Mouse (Mus musculus): Measurements from ENCODE around the gene Hoxa5.

DNA sequence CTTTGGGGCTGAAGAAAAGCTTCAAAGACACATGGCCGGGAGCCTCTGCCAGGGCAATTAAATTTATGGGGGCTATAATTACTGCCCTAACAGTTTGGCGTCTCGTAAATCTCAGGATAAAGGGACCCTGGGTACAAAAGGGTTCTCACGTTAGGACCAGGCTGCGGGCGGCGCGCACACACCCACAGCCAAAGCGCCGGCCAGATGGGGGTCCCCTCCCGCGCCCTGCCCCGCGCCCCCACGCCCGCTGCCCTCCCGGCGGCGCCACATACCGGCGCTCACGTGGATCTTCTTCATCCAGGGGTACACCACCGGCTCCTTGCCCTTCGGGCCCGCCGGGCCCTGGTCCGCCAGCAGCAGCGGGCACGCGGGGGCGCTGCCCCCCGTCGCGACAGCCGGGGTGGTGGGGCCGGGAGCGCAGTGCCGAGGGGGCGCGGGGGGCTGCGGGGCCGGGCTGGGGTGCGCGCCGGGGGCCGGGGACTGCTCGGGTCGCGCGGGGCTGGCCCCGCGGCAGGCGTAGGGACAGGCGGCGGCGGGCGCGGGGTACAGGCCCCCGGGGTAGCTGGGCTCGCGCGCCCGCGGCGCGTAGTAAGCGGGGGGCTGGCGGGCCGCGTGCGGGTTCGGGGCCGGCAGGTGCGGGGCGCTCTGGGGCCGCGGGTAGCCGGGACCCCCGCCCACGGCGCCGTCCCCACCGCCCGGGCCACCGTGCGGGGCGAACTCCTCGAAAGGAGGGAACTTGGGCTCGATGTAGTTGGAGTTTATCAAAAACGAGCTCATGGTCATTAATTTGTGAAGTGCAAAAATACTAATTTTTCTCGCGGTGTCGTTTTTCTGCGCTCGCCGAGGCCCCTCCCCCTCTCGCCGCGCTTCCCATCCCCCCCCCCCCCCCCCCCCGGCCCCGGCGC, 13.2 kb downstream of the Hoxa5 start, which contains the start of gene Hoxa4:
- no peak for TF ChIP-seq CTCF (IDR thresholded peaks at IDR 0.05)
- no peak for TF ChIP-seq EP300 (IDR thresholded peaks at IDR 0.05; ENCODE audit: insufficient read depth, low read depth, low read length)
- TF ChIP-seq POLR2A (IDR thresholded peaks at IDR 0.05; ENCODE audit: insufficient read depth, low read depth, low read length) = no peak
